Mouse (Mus musculus): ENCODE measurements around the gene Sbno2.
"Not testable (repeated sequence)": the region's sequence is repeated elsewhere in the genome, so short reads cannot be mapped to it uniquely, and the experiment has no call there.

DNA sequence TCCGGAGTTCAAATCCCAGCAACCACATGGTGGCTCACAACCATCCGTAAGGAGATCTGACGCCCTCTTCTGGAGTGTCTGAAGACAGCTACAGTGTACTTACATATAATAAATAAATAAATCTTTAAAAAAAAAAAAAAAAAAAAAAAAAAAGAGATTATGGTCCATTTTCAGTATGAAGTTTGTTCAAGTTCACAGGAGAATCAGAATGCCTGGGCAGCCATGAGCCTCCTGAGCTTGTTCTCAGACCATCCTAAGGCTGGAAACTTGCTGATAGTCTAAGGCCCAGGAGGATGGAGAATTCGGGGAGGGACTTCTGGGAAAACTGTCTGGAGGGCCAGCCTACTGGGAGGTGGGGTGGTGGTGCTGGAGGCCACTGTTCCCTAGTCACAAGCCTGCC is 60.0 kb downstream of the Sbno2 start:
- TF ChIP-seq E2F4 (IDR thresholded peaks at IDR 0.05; ENCODE audit: insufficient read depth); POLR2A (IDR thresholded peaks at IDR 0.05; ENCODE audit: insufficient read length, low read depth); MYOD1 (IDR thresholded peaks at IDR 0.05; ENCODE audit: control insufficient read depth in 1 of 3, insufficient read length in 2 of 3, low read depth in 2 of 3); TCF3 (IDR thresholded peaks at IDR 0.05; ENCODE audit: insufficient read length, low read depth); TCF12 (IDR thresholded peaks at IDR 0.05; ENCODE audit: insufficient read depth, poor library complexity, severe bottlenecking); POLR2AphosphoS2 (IDR thresholded peaks at IDR 0.05; ENCODE audit: insufficient read length, low read depth): not testable (repeated sequence)
